Mouse (Mus musculus) inflammation-experienced regulatory T-cells, adult 6 months (primary cell): ENCODE measurements around the gene Grasp. TPM values are rescaled to one million over a fixed set of nuclear protein-coding genes. Genes with fewer than 3 reads are reported as not detected.

Source experiments
- ATAC-seq: one replicate; pipeline ENCODE4 v1.8.0; 2017
- polyA plus RNA-seq, 3 experiments: library from polyadenylated mRNA; unstranded; fragments of 100-300 nt; shearing (Covaris generic); gene quantifications; one replicate each; pipeline ENCODE4 v1.2.1; 2017

The Grasp gene
- polyA plus RNA-seq, 3 experiments from 2014 or later: 0.18 to 0.50 (median 0.28) TPM

- ATAC-seq: no peak
Observed at GRCm38 (mm10) chr15:101278589-101278988, 54.6 kb downstream of the Grasp start.

DNA sequence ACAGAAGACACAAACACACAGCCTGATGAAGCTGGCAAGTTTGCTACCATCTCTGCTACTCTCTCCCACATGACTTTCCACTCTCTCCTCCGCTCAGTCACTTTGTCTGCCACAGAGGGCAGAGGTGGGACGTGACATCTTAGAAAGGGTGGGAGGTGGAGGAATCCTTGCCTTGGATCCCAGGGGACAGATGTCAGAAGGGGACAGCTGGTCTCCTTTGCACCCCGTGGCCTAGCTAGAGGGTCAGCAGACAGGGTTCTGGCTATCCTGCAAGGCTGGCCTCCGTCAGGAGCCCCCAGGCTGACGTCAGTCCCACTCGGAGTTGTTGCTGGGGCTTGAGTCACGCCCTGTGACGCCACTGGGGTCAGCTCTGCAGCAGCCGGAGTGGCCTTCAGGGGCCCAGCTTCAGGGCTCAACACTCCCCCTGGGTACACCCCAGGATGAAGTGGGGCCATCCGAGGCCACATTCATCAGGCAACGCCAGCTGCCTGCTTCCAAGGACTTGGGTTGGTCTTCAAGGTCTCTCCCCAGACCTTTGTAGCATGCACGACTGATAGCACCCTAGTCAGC is 55.5 kb downstream of the Grasp start:
- no peak for ATAC-seq

Other genes starting within 250 kb of the Grasp start
- not detected for gene Gm47841, start 176.8 kb upstream of the Grasp start, polyA plus RNA-seq
- not detected for gene Fignl2, start 145.6 kb upstream of the Grasp start, polyA plus RNA-seq
- gene Ankrd33, start 108.4 kb upstream of the Grasp start, polyA plus RNA-seq: not detected
- gene Acvrl1, start 95.7 kb upstream of the Grasp start, polyA plus RNA-seq: 1 to 10 TPM in 1 of 3 experiments, under 1 TPM in 1, not detected in 1; 0.86 to 1.9 TPM
- gene Acvr1b, start 50.1 kb upstream of the Grasp start, polyA plus RNA-seq: 1 to 10 TPM in 2 of 3 experiments, under 1 TPM in 1; 0.53 to 4.0 (median 3.6) TPM
- 10 to 100 TPM; 46.4 to 73.4 (median 68.3) TPM for gene Nr4a1, start 30.1 kb downstream of the Grasp start, polyA plus RNA-seq
- gene Atg101, start 60.1 kb downstream of the Grasp start, polyA plus RNA-seq: 10 to 100 TPM; 39.9 to 53.6 (median 47.8) TPM
- under 1 TPM in 1 of 3 experiments, not detected in 2; 0.70 TPM for gene 6030408B16Rik, start 69.0 kb downstream of the Grasp start, polyA plus RNA-seq
- gene Krt80, start 146.0 kb downstream of the Grasp start, polyA plus RNA-seq: under 1 TPM in 1 of 3 experiments, not detected in 2; 0.16 TPM
- gene Krt7, start 186.9 kb downstream of the Grasp start, polyA plus RNA-seq: under 1 TPM in 1 of 3 experiments, not detected in 2; 0.09 TPM
- 1 to 10 TPM in 1 of 3 experiments, under 1 TPM in 2; 0.36 to 1.6 (median 0.87) TPM for gene Krt87, start 214.6 kb downstream of the Grasp start, polyA plus RNA-seq
- gene Krt88, start 223.6 kb downstream of the Grasp start, polyA plus RNA-seq: not detected
- not detected for gene Krt81, start 239.6 kb downstream of the Grasp start, polyA plus RNA-seq
- under 1 TPM in 1 of 3 experiments, not detected in 2; 0.21 TPM for gene Krt86, start 249.3 kb downstream of the Grasp start, polyA plus RNA-seq